Mouse (Mus musculus): ENCODE measurements around the gene Pogz. TPM values are rescaled to one million over a fixed set of nuclear protein-coding genes. Genes with fewer than 3 reads are reported as not detected.

The Pogz gene
- total RNA-seq (2017), result 32.0 and 35.3 TPM in 2 replicates

DNA sequence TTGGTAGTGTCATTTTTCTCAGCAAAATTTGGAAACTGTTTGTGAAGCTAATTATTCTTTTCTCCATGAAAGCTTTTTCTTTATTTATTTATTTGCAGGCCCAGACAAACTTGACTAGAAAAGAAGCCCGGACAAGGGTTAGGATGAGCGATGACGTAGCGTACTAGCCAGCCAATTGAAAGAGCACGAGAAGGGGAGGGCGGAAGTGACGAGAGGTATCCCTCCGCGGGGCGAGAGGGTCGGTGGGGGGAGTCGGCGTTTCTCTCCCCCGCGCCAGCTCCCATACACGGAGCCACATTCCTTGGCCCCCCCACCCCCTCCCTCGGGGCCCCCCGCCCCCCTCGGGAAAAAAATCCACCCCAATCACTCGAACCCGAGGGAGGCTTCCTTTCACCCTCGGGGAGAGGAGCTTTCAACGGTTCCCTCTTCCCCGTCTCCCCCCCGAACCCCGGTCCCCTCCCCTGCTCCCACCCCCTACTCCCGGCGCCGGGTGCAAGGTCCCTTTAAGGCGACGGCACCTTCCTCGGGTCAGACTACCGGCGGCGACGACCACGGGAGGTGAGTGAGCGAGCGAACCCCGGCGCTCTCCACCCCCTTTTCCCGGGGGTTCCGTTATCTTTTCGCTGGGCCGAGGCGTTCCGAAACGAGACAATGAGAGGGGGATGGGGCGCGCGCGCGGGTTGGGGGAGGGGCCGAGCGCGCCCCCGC is at the start of gene Pogz:
Gene Pogz (plus strand): TSS at position 385 of the 708 bp plus-strand sequence.
- ATAC-seq (ENCODE audit: extremely low read depth, insufficient number of reproducible peaks, low FRiP score, poor library complexity, severe bottlenecking), result peak; percentile 95

DNA sequence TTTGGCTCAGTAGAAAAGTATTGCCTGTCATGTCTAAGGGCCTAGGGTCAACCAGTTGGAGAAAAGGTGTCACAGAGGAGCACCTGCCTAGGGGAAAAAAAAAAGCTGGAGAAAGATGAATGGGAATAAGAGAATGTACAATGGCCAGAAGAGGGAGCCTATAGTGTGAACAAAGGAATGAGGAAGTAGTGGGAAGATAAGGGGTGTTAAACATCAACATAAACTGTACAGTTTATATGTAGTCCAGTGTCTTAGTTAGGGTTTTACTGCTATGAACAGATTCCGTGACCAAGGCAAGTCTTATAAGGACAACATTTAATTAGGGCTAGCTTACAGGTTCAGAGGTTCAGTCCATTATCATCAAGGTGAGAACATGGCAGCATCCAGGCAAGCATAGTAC is 48.3 kb upstream of the Pogz start:
- no peak for ATAC-seq (ENCODE audit: extremely low read depth, insufficient number of reproducible peaks, low FRiP score, poor library complexity, severe bottlenecking)

DNA sequence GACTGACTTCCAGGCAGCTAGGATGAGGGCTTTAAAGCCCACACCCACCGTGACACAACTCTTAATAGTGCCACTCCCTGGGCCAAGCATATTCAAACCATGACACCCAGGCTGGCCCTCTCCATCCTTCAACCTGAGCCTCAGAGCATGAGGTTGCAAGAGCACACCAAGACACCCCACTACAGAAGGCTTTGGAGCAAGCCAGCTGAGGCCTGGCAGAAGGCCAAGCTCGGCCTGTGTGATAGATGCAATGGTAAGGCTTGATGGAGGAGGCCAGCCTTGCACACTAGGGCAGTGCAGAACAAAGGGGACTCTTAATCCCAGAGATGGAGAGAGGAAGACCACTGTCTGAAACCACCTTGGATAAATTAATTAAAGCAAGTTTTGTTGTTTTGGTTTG is 47.9 kb upstream of the Pogz start:
- ATAC-seq (ENCODE audit: extremely low read depth, insufficient number of reproducible peaks, low FRiP score, poor library complexity, severe bottlenecking), result no peak

DNA sequence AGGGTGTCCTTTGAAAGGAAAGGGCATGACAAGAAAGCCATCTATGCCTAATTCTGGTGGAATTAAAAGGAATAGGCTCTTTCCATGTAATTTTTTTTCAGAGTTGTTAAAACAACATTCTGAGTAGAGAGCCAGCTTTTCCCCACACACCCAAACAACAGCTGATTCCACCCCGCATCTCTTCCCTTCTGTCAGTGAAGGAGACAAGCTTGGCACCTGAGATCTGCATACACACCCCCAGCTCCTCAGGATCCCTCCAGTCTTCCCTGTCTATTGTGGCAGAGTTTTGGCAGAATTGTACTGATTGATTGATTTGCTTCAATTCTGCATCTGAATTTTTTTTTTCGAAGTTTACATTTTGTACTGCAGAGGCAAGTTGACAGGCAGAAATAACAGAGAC is 45.1 kb upstream of the Pogz start:
- ATAC-seq (ENCODE audit: extremely low read depth, insufficient number of reproducible peaks, low FRiP score, poor library complexity, severe bottlenecking), result no peak

DNA sequence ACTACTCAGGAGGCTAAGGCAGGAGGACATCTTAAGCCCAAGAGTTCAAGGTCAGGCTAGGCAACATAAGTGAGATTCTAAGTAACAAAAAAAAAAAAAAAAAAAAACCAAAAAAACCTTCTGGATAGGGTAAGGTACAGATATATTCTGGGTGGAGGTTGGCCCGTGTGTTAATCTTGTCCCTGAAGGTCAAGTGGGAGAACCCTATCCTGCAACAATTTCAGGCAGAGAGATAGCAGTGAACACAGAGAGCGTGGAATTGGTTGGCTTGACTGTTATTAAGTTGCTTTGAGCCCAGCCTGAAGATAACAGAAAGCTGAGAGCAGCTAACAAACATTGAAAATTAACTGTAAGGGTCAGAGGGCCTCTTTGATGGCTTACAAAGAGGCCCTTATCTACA is 43.7 kb upstream of the Pogz start:
- ATAC-seq (ENCODE audit: extremely low read depth, insufficient number of reproducible peaks, low FRiP score, poor library complexity, severe bottlenecking), result no peak

DNA sequence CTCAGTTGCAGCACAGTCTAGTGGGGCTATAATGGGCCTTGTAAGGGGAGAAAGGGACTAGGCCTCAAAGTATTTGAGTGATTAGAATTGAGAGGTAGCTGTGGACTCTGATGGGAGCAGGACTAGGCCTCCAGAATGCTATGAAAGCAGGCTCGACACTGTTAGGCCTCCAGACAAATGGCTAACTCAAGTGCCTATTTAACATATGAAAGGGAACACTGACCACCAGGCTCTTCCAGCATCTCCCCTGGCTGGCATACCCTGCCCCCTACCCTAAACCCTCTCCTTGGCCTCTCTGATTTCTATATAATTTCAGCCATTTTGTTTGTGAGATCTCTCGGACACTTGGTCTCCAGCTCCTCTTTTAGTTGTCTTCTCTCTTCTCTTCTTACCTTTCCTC is 43.0 kb upstream of the Pogz start:
- ATAC-seq (ENCODE audit: extremely low read depth, insufficient number of reproducible peaks, low FRiP score, poor library complexity, severe bottlenecking), result no peak

DNA sequence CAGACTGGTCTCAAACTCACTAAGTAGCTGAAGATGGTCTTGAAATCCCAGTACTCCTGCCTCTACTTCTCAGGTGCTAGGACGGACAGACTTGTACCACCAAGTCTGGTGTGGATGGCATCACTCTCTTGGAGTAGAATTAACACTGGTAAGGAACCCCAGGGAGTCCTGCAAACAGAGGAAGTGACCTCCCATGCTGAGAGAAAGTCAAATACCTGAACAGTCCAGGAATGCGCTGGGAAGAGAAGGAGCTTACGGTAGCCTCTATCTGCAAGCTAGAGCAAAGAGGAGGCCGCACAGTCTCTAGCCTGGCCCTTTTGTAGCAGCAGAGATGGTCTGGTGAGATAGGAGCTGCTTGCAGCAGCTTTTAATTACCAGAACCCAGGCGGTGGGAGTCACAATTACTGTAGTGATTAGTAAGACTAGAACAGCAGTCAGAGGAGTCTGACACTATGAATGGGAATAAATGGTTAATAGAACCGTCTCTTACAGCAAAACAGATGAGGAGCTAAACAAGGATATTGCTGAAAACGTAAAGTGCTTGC is 41.7 kb upstream of the Pogz start:
- no peak for ATAC-seq (ENCODE audit: extremely low read depth, insufficient number of reproducible peaks, low FRiP score, poor library complexity, severe bottlenecking)

DNA sequence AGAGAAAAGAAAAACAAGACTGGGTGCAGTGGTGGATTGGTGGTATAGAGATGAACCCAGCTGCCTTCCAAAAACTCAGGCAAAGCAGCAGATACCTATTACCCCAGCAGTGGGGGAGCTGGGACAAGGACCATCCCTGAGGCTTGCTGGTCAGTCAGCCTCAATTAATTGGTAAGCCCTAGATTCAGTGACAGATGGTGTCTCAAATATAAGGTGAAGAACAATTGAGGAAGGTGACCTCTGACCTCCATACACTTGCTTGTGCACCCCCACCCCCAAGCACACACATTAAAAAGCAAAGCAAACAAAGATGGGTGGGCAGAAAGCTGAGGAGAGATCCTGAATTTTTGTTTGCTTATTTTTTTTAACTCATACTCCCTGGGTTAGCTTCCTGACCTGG is 41.2 kb upstream of the Pogz start:
- ATAC-seq (ENCODE audit: extremely low read depth, insufficient number of reproducible peaks, low FRiP score, poor library complexity, severe bottlenecking), result no peak

DNA sequence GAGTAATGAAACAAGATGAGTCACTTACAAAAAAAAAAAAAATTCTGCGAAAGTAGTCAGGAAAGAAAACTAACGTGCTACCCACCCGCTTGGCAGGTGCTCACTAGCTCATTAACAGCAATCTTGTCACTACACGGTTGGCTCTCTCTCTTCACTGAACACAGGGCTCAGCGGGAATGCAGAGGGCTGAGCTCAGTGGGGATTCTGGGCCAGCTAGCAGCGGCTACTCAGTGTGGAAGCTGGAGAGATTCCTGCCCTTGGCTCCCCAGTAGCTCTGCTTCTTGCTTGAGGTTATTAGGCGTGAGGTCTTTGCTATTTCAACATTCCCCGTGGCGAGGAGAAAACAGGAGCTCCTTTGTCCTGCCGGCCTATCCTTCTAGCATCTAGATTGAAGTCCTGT is 33.2 kb upstream of the Pogz start:
- no peak for ATAC-seq (ENCODE audit: extremely low read depth, insufficient number of reproducible peaks, low FRiP score, poor library complexity, severe bottlenecking)

DNA sequence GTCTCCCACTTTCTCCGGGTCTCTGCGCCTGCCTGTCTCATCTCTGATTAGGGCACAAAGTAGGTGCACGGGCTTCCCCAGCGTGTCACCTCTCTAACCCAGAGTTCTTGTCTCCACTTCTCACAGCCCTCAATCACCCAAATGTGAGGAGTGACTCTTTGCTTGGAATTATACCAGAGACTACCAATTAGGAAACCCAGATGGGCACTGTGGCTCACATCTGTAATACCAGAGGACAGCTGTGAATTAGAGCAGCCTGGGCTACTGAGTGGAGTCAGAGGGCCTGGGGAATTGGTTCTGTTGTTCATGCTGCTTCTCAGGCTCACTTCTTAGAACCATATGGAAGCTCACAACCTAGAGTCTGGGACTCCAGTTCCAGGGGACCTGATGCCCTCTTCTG is 32.4 kb upstream of the Pogz start:
- ATAC-seq (ENCODE audit: extremely low read depth, insufficient number of reproducible peaks, low FRiP score, poor library complexity, severe bottlenecking), result no peak

DNA sequence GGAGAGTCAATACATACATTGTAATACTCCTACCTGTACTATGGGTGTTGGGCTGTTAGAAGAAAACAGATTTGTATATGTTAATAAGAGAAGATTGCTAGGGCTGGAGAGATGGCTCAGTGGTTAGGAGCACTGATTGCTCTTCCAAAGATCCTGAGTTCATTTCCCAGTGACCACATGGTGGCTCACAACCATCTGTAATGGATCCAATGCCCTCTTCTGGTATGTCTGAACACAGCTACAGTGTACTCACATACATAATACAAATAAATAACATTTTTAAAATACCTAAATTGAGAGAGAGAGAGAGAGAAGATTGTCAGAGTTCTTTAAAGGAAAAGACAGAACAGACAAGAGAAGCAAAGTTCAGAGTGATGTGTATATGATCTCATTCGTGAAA is 29.1 kb upstream of the Pogz start:
- ATAC-seq (ENCODE audit: extremely low read depth, insufficient number of reproducible peaks, low FRiP score, poor library complexity, severe bottlenecking), result no peak

DNA sequence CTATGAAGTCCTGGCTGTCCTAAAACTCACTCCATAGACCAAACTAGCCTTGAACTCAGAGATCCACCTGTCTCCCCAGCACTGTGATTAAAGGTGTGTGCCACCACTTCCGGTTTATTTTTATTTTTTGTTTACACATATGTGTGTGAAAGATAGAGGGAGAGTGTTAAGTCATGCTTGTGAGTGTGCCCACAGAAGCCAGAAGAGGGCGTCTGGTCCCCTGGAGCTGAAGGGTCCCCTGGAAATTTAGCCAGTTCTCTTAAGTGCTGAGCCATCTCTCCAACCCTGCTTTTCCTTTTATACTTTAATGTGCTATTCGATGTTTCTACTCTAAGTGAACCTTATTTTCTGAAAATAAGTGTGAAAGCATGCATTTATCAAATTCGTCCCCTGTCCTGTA is 25.7 kb upstream of the Pogz start:
- 0 out of 2 replicates have a peak, but pooled peaks have one; percentile 33 for ATAC-seq (ENCODE audit: extremely low read depth, insufficient number of reproducible peaks, low FRiP score, poor library complexity, severe bottlenecking)

DNA sequence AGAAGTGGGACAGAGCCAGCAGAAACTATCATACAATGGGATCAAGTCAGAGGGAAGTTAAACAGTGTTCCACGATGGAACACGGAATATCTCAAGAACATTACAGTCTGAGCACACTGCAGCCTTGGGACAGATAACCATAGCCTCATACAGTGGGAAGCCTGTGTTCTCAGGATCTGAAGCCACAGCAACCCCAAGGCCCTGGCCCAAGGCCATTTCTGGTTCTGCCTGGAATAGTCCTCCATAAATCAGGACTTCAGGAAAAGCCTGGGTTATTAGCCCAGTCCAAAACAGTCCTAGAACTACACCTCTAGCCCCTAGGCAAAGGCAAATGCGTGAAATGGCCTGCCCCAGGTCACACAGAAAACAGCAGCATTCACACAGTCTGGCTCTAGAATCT is 23.7 kb upstream of the Pogz start:
- no peak for ATAC-seq (ENCODE audit: extremely low read depth, insufficient number of reproducible peaks, low FRiP score, poor library complexity, severe bottlenecking)

DNA sequence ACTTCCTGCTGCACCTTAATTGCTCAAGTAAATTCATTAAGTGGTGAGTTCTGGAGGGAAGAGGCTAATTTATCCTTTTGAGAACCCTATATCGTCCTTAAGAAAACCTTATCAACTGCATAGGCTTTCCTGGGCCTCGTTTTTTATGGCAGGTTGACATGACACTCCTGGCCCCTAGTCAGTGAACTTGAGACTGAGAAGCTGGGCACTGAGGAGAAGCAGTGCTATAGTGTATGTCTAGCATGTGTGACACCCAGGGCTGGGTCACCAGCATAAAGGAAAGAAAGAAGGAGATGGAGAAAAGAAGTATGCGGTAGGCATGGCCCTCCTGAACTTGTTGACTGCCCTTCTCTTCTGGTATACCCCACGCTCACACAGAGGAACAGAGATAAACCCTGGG is 23.3 kb upstream of the Pogz start:
- no peak for ATAC-seq (ENCODE audit: extremely low read depth, insufficient number of reproducible peaks, low FRiP score, poor library complexity, severe bottlenecking)

DNA sequence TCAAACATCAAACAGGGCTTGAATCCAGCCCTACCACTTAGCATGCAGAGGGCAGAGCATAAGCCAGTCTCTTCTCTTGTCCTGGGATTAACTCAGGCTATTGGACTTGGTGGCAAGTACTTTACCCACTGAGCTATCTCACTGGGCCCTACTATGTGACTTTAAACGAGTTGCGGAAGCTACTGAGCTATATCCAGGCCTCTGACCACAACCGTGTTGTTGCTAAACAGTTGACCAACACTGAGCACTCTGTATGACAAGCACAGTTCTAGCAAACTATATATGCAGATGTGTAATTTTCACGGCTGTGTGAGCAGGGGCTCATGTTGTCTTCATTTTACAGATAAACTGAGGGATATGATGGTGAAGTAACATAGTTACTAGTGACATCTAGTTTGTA is 22.7 kb upstream of the Pogz start:
- ATAC-seq (ENCODE audit: extremely low read depth, insufficient number of reproducible peaks, low FRiP score, poor library complexity, severe bottlenecking), result no peak

DNA sequence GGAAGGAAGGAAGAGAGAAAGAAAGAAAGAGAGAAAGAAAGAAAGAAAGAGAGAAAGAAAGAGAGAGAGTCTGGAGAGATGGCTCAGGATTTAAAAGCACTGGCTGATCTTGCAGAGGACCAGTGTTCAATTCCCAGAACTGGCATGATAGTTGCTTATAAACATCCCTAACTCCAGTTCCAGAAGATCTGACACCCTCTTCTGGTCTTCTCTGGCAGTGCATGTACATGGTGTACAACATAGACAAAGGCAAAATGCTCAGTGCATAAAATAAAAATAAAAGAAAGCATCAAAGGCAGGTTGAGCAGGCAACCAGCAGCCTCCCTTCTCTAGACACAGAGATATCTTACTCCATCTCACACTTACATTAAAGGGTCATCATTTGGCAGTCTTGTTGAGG is 21.8 kb upstream of the Pogz start:
- no peak for ATAC-seq (ENCODE audit: extremely low read depth, insufficient number of reproducible peaks, low FRiP score, poor library complexity, severe bottlenecking)

DNA sequence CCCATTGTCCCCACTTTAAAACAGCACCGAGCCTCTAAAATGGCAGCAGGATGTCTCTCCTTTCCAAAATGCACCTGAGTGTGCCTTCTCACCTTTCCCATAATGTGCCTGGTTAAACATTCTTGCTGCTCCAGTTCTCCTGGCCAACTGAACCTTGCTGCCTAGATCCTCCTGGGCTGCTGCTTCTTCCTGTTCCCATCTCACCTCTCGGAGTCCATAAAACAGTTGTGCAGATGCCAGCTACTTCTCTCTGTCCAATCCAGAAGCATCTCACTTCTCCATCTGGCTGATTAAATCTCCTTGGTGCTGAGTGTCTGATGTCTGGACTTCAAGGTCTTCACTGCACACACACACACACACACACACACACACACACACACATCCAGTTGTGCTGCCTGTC is 19.6 kb upstream of the Pogz start:
- ATAC-seq (ENCODE audit: extremely low read depth, insufficient number of reproducible peaks, low FRiP score, poor library complexity, severe bottlenecking), result no peak

DNA sequence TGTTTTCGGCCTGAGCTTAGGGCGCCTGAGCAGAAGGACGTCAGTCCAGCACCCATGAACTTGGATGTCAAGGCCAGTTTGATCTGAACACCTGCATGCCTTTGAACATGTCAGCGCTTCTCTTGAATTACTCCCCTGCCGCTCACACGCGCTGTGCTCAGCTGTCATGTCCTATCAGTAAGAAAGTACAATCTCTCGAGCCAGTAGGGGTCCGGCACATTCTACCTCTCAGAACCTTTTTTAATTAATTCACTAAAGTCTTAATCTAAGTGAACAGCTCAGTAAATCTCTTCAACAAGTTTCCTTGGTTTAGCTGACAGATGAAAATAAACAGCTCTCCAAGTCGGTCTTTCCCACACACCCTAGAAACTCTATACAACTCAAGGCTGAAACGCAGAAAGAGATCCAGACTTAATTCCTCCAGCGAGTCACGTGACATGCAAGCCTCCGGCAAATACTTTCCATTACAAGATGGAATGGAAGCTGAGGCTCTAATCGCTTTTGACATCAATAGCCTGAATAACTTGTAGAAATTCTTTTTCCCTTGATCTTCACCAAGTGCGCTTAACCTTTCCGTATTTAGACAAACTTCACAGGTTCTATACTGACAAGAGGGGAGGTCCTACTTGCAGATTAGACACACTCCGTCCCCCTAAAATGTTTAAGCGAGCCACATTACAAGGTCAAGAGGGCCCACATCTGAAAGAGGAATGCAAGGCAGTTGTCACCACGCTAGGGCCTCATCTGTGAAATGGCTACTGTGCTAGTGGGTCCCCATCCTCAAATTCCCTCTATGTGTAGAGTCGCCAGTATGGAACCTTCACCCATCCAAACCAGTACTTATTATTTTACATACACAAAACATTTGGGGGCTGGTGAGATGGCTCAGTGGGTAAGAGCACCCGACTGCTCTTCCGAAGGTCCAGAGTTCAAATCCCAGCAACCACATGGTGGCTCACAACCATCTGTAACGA is 17.6 kb upstream of the Pogz start:
- ATAC-seq (ENCODE audit: extremely low read depth, insufficient number of reproducible peaks, low FRiP score, poor library complexity, severe bottlenecking), result no peak

DNA sequence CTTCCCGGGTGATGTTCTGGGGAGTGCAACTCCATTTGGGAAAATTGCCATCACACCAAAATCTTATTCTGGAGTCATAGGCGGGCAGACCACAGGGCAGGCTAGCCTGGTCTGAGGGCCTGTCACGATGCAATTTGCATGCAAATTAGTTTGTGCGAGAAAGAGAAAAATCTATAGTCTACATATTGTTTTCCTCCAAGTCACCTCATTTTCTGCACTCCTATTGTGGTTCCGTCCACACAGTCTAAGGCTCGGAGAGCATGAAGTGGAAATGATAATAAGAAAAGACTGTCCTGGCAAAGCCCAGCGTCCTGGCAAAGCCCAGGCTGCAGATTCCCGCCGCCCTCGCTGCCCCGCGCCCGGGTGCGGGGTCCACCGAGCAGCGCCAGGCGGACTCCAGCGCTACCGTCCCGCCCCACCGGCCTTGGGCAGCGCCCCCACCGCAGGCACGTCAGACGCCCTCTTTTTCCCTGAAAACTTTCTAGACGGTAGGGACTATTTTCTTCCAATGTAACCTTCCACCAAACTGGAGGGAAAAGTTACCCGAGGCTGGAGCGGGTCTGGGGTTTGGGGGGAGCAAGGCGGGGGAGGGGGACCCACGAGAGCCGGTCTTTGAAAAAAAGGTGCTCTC is 16.2 kb upstream of the Pogz start:
- ATAC-seq (ENCODE audit: extremely low read depth, insufficient number of reproducible peaks, low FRiP score, poor library complexity, severe bottlenecking), result no peak

DNA sequence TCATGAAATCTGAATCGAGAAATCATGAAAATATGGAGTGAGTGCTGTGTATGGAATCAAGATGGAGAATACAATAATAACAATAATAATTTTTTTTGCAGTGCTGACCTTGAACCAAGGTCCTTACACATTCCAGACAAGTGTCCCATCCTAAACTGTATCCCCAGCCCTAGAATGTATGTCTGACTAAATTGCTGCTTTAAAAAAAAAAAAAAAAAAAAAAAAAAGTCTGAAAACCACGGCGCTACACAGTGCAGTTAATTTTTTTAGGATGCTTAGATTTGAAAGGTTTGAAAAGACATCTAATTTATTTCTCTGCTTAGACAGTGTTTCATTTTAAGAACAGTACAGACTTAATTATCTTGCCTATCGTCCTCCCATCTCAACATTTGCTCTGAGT is 15.3 kb upstream of the Pogz start:
- ATAC-seq (ENCODE audit: extremely low read depth, insufficient number of reproducible peaks, low FRiP score, poor library complexity, severe bottlenecking), result no peak

All from neutrophil, adult 5-6 weeks (primary cell).